Mouse (Mus musculus): ENCODE measurements at regions not wholly inside any gene's neighbourhood (a gene's known extent, or its start where the extent isn't known, plus 50 kb on each side); places are given as distances from the start of the nearest gene placed in this dataset.
A peak's percentile ranks its signal among the peaks of the same experiment; 100 is the strongest.

DNA sequence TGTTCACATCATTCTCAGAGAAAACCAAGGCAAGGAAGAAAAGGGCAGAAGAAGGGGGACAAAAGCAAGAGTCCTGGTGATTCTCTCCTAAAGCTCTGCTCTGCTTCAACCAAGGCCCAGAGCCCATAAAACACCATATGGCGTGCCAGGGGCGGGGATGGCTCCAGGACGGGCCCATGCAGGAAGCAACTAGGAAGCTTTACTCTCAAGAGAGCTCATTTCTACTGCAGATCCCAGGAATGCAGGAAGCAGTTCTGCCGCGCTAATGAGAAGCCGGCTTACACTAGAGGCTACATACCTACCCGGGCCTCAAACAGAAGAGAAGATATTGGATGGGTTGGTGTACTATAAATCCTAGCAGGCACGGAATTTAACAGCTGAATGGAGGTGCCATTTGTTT, 414.9 kb downstream of the Tns3 start:
- Histone ChIP-seq H3K4me3 (no peak overlapping the region), H3K4me1 (peaks cover 3% of the 10 kb centered on the region), H3K27me3 (replicated peaks; ENCODE audit: low read depth, poor library complexity, severe bottlenecking) (no peaks in the 10 kb centered on the region), H3K36me3 (replicated peaks) (no peaks in the 10 kb centered on the region), H3K9me3 (no peaks in the 10 kb centered on the region), H3K27ac (replicated peaks) (no peak overlapping the region)
- no peak for DNase-seq (ENCODE audit: low spot score)
- 68% methylated on average over 8 of the region's 8 CpGs for WGBS

- Histone ChIP-seq H3K27me3 (replicated peaks; ENCODE audit: low read depth, poor library complexity, severe bottlenecking) (no peaks in the 10 kb centered on the region), H3K27ac (replicated peaks) (no peak overlapping the region), H3K9me3 (no peaks in the 10 kb centered on the region), H3K4me3 (no peak overlapping the region), H3K4me1 (peaks cover 3% of the 10 kb centered on the region), H3K36me3 (replicated peaks) (no peaks in the 10 kb centered on the region)
- no peak for DNase-seq (ENCODE audit: low spot score)
- WGBS = 49% methylated on average over 5 of the region's 5 CpGs
Measured at GRCm38 (mm10) chr11:8247535-8247934, 416.8 kb downstream of the Tns3 start.

DNA sequence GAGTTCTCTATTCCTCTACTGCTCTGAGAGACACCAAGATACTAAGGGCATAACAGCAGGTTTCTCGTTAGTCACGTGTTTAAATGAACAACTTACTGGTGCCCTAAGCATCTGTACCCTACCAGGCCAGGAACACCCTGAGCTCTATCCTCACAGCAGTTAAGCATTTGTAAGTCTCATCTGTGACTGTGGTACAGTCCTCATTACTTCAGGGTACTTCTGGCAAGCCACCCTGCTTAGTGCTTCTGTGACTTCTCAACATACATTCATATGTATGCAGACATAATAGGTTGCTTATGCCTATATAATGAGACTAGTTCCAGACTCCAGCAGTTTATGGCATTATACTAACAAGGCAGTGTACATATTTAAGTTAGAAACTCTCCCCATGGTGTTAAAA, 417.3 kb downstream of the Tns3 start:
- no peak overlapping the region for H3K27ac ChIP-seq (replicated peaks)
- no peaks in the 10 kb centered on the region for H3K36me3 ChIP-seq (replicated peaks)
- H3K4me1 ChIP-seq = peaks cover 3% of the 10 kb centered on the region
- no peaks in the 10 kb centered on the region for H3K27me3 ChIP-seq (replicated peaks; ENCODE audit: low read depth, poor library complexity, severe bottlenecking)
- no peaks in the 10 kb centered on the region for H3K9me3 ChIP-seq
- WGBS = 88% methylated on average over 2 of the region's 2 CpGs
- H3K4me3 ChIP-seq = no peak overlapping the region
- DNase-seq (ENCODE audit: low spot score) = no peak

GRCm38 (mm10) chr11:8245408-8246003, 418.8 kb downstream of the Tns3 start:
- H3K27me3 ChIP-seq (replicated peaks; ENCODE audit: low read depth, poor library complexity, severe bottlenecking) = no peaks in the 10 kb centered on the region
- DNase-seq (ENCODE audit: low spot score) = peak; percentile 16
- WGBS = 40% methylated on average over 3 of the region's 3 CpGs

DNA sequence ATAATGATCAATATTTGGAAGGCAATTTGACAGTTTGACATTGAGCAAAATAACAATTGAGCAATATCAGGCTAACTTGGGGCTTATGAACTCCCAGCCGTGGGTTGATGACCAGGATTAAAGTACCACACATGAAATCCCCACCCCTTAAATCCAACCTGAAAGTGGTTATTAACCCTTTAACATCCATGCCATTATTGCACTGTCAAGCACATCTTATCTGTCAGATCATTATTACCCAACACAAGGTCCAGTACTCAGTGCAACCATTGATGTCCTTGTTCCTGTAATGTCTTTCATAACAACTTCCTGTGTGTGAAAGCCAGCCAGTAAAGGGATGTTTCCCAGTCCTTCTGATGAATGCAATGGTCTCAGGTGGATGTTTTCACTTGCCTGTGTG, 425.8 kb downstream of the Tns3 start:
- Histone ChIP-seq H3K27me3 (replicated peaks; ENCODE audit: low read depth, poor library complexity, severe bottlenecking) (no peaks in the 10 kb centered on the region), H3K4me3 (no peak overlapping the region), H3K9me3 (peaks cover 8% of the 10 kb centered on the region), H3K36me3 (replicated peaks) (no peaks in the 10 kb centered on the region), H3K27ac (replicated peaks) (no peak overlapping the region), H3K4me1 (0 out of 2 replicates have a peak, but pooled peaks cover 5% of the 10 kb centered on the region)
- no peak for DNase-seq (ENCODE audit: low spot score)
- WGBS = 66% methylated on average over 1 of the region's 1 CpGs

More at GRCm38 (mm10) chr11:8245408-8246003, 418.8 kb downstream of the Tns3 start:
- Histone ChIP-seq H3K36me3 (replicated peaks) (no peaks in the 10 kb centered on the region), H3K9me3 (no peaks in the 10 kb centered on the region), H3K4me3 (no peak overlapping the region), H3K4me1 (peaks cover 3% of the 10 kb centered on the region), H3K27ac (replicated peaks) (no peak overlapping the region)

DNA sequence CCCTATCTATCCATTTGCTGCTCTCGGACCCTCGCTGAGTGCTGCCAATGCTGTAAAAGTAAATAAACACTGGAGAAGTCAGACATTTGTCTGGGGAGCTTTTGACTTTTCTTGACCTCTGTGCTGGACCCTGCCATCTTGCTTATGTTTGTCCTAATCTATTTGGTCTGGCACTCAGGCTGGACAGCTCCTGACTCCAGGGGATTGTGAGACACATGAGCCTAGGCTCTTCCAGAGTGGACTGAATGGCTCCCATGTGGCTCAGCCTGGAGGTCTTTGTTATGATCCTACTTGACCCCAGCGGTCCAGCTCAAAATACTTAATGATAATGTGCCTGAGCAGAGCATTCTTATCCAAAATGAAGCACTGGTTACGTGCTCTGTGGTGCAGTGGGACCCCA, 426.8 kb downstream of the Tns3 start:
- Histone ChIP-seq H3K27me3 (replicated peaks; ENCODE audit: low read depth, poor library complexity, severe bottlenecking) (no peaks in the 10 kb centered on the region), H3K9me3 (peaks cover 8% of the 10 kb centered on the region), H3K27ac (replicated peaks) (no peak overlapping the region), H3K4me1 (0 out of 2 replicates have a peak, but pooled peaks cover 5% of the 10 kb centered on the region), H3K4me3 (no peak overlapping the region), H3K36me3 (replicated peaks) (no peaks in the 10 kb centered on the region)
- WGBS = 21% methylated on average over 4 of the region's 4 CpGs
- peak; percentile 30 for DNase-seq (ENCODE audit: low spot score)

DNA sequence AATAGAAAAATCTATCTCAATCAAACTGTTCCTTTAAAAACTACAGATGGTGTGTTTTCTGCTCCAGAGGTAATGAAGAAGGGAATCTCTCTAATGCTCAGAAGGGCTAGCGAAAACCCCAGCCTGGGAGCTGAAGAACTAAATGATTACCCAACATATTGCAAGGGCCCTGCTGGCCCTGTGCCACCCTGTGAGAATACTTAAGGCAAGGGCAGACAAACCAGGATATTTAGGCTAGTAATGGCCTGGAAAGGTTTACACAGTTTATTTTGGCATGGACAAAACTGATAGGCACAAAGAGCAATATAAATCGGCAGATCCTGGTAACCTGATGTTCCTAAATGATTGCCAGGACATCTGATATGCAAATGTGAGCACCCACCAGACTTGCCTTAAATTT, 428.3 kb downstream of the Tns3 start:
- 0 out of 2 replicates have a peak, but pooled peaks cover 5% of the 10 kb centered on the region for H3K4me1 ChIP-seq
- H3K9me3 ChIP-seq = peaks cover 8% of the 10 kb centered on the region
- no peaks in the 10 kb centered on the region for H3K27me3 ChIP-seq (replicated peaks; ENCODE audit: low read depth, poor library complexity, severe bottlenecking)
- 83% methylated on average over 2 of the region's 2 CpGs for WGBS
- no peak for DNase-seq (ENCODE audit: low spot score)
- no peak overlapping the region for H3K4me3 ChIP-seq
- H3K36me3 ChIP-seq (replicated peaks) = no peaks in the 10 kb centered on the region
- no peak overlapping the region for H3K27ac ChIP-seq (replicated peaks)

GRCm38 (mm10) chr11:8232636-8233189, 431.6 kb downstream of the Tns3 start:
- Histone ChIP-seq H3K27ac (replicated peaks) (no peak overlapping the region), H3K9me3 (no peaks in the 10 kb centered on the region), H3K4me3 (no peak overlapping the region), H3K27me3 (replicated peaks; ENCODE audit: low read depth, poor library complexity, severe bottlenecking) (no peaks in the 10 kb centered on the region), H3K4me1 (peaks cover 10% of the 10 kb centered on the region; the same call in 1 of the 2 replicates), H3K36me3 (replicated peaks) (no peaks in the 10 kb centered on the region)
- 54% methylated on average over 9 of the region's 9 CpGs for WGBS
- no peak for DNase-seq (ENCODE audit: low spot score)

- Histone ChIP-seq H3K9me3 (no peaks in the 10 kb centered on the region), H3K4me1 (peaks cover 9% of the 10 kb centered on the region; the same call in 1 of the 2 replicates), H3K4me3 (no peak overlapping the region), H3K27ac (replicated peaks) (no peak overlapping the region), H3K36me3 (replicated peaks) (no peaks in the 10 kb centered on the region), H3K27me3 (replicated peaks; ENCODE audit: low read depth, poor library complexity, severe bottlenecking) (no peaks in the 10 kb centered on the region)
- 72% methylated on average over 7 of the region's 7 CpGs for WGBS
- no peak for DNase-seq (ENCODE audit: low spot score)
Measured at GRCm38 (mm10) chr11:8229787-8230186, 434.5 kb downstream of the Tns3 start.

DNA sequence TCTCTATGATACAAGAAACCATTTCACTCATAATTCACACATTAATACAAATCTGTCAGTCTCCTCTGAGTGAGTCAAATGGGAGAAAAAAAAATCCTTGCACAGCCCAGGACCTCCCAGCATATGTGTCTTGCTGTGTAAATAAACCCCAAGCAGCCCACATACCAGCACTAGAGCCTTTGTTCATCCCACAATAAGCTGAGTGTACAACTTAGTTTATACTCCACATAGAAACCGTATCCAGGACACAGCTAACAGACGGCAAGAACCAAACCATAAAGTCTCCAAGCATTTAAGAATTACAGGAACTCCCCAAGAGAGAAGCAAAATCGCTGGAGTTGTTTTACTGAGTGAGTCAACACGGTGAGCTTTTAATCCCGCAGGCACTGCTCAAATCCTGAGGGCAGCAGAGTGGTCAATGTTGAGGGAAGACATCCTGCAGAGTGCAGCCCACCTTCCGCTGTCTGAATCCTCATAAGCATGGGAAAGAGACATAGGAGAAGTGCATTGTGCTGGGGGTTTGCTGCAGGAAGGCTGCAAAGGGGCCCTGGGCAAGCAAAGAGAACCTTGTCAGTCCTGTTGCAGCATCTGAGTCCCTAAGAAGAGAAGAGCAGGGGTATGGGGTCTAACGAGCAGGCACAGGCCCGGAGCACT, 436.4 kb downstream of the Tns3 start:
- H3K27ac ChIP-seq (replicated peaks) = peak overlapping the region; percentile 1; the same call in 1 of the 2 replicates
- no peak overlapping the region for H3K4me3 ChIP-seq
- DNase-seq (ENCODE audit: low spot score) = no peak
- H3K27me3 ChIP-seq (replicated peaks; ENCODE audit: low read depth, poor library complexity, severe bottlenecking) = no peaks in the 10 kb centered on the region
- no peaks in the 10 kb centered on the region for H3K36me3 ChIP-seq (replicated peaks)
- H3K9me3 ChIP-seq = no peaks in the 10 kb centered on the region
- 52% methylated on average over 8 of the region's 8 CpGs for WGBS
- peaks cover 9% of the 10 kb centered on the region; the same call in 1 of the 2 replicates for H3K4me1 ChIP-seq

GRCm38 (mm10) chr11:8224366-8224765, 440.0 kb downstream of the Tns3 start:
- DNase-seq (ENCODE audit: low spot score) = no peak
- no peak overlapping the region for H3K4me3 ChIP-seq
- no peak overlapping the region for H3K27ac ChIP-seq (replicated peaks)
- H3K27me3 ChIP-seq (replicated peaks; ENCODE audit: low read depth, poor library complexity, severe bottlenecking) = no peaks in the 10 kb centered on the region
- no peaks in the 10 kb centered on the region for H3K36me3 ChIP-seq (replicated peaks)
- H3K9me3 ChIP-seq = no peaks in the 10 kb centered on the region
- H3K4me1 ChIP-seq = peaks cover 9% of the 10 kb centered on the region; the same call in 1 of the 2 replicates
- 84% methylated on average over 1 of the region's 1 CpGs for WGBS

- Histone ChIP-seq H3K36me3 (replicated peaks) (no peaks in the 10 kb centered on the region), H3K4me1 (no peaks in the 10 kb centered on the region), H3K27ac (replicated peaks) (no peak overlapping the region), H3K4me3 (no peak overlapping the region), H3K27me3 (replicated peaks; ENCODE audit: low read depth, poor library complexity, severe bottlenecking) (no peaks in the 10 kb centered on the region), H3K9me3 (no peaks in the 10 kb centered on the region)
- WGBS = 72% methylated on average over 3 of the region's 3 CpGs
- DNase-seq (ENCODE audit: low spot score) = no peak
Measured at GRCm38 (mm10) chr11:8220618-8221017, 443.7 kb downstream of the Tns3 start.

- H3K4me1 ChIP-seq = no peaks in the 10 kb centered on the region
- H3K36me3 ChIP-seq (replicated peaks) = no peaks in the 10 kb centered on the region
- no peaks in the 10 kb centered on the region for H3K27me3 ChIP-seq (replicated peaks; ENCODE audit: low read depth, poor library complexity, severe bottlenecking)
- 81% methylated on average over 6 of the region's 6 CpGs for WGBS
- no peak overlapping the region for H3K4me3 ChIP-seq
- no peak overlapping the region for H3K27ac ChIP-seq (replicated peaks)
- no peak for DNase-seq (ENCODE audit: low spot score)
- no peaks in the 10 kb centered on the region for H3K9me3 ChIP-seq
Measured at GRCm38 (mm10) chr11:8219911-8220310, 444.4 kb downstream of the Tns3 start.

Data from embryonic facial prominence, embryonic 10.5 days (tissue).